Mouse (Mus musculus) splenic B cell, adult 2 months (primary cell): ENCODE results near the gene Cpn1.

ENCODE experiments used
- DNase-seq: peaks from one replicate; pipeline ENCODE4 v3.0.0-alpha.2; 2011; ENCODE audit warnings: low read depth, low spot score
- H3K27me3 ChIP-seq: 2 replicates; pipeline ENCODE4 v1.6.1; 2012; ENCODE audit warnings: mild to moderate bottlenecking, low read length, moderate library complexity, mixed read lengths; ENCODE audit not compliant: control insufficient read depth, poor library complexity, insufficient read depth, severe bottlenecking
- H3K36me3 ChIP-seq: 2 replicates; pipeline ENCODE4 v1.6.1; 2012; ENCODE audit warnings: mild to moderate bottlenecking, low read length, moderate library complexity, mixed read lengths; ENCODE audit not compliant: control insufficient read depth, poor library complexity, insufficient read depth, severe bottlenecking

Gene Cpn1

DNA sequence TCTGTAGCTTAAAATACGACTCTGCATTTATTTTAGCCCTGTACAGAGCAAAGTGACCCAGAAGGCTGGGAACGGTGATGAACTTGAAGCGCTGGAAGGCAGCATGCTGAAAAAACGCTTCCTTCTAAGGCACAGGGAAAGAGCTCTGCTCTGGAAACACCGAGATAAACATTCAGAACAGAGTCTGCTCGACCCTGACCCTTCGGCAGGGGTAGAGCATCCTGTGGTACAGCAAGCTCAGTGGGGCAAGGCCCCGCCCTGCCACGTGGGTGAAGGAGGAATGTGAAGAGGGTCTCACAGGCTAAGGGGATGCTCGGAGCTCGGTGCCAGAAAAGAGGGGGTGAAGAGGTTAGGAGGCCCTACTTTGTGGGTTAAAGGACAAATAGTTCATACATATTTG is 48.0 kb downstream of the Cpn1 start:
- DNase-seq = no peak
- H3K27me3 ChIP-seq = no peaks in the 10 kb centered on the region
- H3K36me3 ChIP-seq = no peaks in the 10 kb centered on the region

GRCm38 (mm10) chr19:43930926-43931325 is 55.4 kb downstream of the Cpn1 start:
- Histone ChIP-seq H3K36me3 (no peaks in the 10 kb centered on the region), H3K27me3 (no peaks in the 10 kb centered on the region)
- DNase-seq = no peak

- Histone ChIP-seq H3K27me3 (no peaks in the 10 kb centered on the region), H3K36me3 (no peaks in the 10 kb centered on the region)
- no peak for DNase-seq
These were observed 56.0 kb downstream of the Cpn1 start for GRCm38 (mm10) chr19:43930366-43930765.

DNA sequence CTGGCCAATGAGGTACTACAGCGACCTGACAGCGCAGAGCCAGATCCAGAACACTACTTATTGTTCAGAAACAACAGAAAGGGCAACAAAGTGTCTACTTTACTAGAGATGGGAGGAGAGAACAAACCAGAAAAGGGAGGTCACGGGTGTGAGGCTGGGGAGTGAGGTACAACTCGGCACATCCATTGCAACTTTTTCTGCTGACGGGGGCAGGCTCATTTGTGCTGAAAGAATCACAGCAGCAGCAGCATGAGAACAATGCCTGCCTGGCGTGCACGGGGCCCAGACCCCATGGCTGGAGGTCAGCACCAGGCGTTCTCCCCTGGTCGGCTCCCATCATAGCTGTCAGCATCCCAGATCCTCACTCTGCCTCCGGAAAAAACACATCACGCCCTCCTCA is 56.5 kb downstream of the Cpn1 start:
- DNase-seq = no peak
- Histone ChIP-seq H3K36me3 (no peaks in the 10 kb centered on the region), H3K27me3 (no peaks in the 10 kb centered on the region)

DNA sequence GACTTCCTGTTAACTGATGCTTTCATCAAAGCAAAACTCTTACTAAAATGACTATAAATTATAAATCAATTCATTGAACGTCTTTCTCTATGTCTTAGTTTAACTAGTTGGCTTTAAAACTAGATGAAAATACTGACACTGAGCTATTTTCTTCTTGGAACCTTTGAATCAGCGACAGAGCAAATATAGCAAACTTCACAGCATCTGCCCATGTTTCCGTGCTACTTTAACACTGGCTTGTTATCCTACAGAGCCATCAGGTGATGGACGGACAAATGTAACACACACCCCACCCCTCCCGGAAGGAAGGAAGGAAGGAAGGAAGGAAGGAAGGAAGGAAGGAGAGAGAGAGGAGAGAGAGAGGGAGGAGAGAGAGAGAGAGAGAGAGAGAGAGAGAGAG is 58.4 kb downstream of the Cpn1 start:
- Histone ChIP-seq H3K27me3 (no peaks in the 10 kb centered on the region), H3K36me3 (no peaks in the 10 kb centered on the region)
- no peak for DNase-seq

- no peaks in the 10 kb centered on the region for H3K27me3 ChIP-seq
- DNase-seq = no peak
- no peaks in the 10 kb centered on the region for H3K36me3 ChIP-seq
These were observed 59.3 kb downstream of the Cpn1 start for GRCm38 (mm10) chr19:43927057-43927456.

DNA sequence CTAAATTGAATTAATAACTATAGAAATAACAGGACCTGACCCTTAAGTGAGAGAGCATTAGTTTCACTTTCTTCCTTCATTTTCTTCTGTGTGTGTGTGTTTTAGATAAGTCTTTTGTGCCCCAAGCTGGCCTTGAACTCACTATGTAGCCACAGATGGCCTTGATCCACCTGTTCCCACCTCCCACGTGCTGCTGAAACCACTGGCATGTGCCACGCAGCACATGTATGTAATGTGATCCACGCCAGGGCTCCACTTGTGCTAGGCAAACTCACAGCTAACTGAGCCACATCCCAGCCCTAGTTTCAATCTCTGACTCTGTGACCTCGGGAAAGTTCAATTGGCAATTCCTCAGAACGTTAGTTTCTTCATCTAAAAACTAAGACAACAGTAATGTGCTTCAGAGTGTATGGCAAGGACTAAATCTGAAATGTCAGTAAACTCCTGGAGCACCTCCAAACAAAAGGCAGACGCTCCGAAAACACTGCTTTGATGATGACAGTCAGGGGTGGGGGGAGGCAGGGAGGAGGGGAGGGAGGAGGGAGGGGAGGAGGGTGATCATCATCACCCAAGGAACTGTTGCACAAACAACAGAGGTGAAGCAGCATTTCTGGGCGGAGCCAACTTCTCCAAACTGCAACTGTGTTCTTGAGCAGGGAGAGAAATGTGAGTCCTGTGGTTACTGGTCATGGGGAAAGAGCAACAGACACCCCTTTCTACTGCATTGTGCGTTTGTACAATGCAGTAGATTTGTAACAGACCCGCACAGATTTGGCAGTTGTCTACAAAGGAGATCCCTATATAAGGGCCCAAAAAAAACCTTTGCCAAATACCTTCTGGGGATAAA is 60.0 kb downstream of the Cpn1 start:
- Histone ChIP-seq H3K36me3 (no peaks in the 10 kb centered on the region), H3K27me3 (no peaks in the 10 kb centered on the region)
- no peak for DNase-seq

DNA sequence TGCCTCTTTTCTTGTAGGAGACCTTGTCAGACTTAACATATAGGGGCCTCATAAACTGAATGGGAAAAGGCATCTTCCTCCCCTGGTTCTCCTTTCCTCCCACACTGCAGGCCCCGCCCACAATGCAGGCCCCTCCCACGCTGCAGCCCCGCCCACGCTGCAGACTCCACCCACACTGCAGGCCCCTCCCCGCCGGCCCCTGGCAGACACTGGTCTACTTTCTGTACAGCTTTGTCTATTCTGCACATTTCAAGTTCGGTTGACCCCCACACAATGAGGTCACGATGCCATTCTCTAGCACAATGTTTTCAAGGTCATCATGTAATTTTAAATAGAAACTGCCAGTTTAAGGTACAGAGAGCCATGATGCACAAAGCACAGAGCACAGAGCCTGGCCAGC is 62.0 kb downstream of the Cpn1 start:
- Histone ChIP-seq H3K36me3 (no peaks in the 10 kb centered on the region), H3K27me3 (no peaks in the 10 kb centered on the region)
- DNase-seq = no peak

DNA sequence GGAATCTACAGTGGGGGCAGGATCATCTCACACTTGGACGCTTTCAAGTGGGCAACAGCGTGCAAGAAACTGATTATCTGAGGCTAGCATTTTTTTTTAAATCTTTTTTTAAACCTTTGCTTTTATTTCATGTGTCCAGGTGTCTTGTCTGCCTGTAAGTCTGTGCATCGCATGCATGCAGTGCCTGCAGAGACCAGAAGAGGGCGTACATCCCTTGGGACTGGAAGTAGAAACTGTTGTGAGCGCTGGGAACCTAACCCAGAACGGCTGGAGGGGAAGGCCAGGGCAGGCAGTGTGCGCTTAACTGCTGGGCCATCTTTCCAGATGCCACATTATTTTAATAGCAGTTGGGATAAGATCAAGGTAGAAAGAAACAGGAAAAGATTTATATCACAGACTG is 63.4 kb downstream of the Cpn1 start:
- peak; percentile 16 for DNase-seq

GRCm38 (mm10) chr19:43921410-43921809 is 64.9 kb downstream of the Cpn1 start:
- Histone ChIP-seq H3K27me3 (no peaks in the 10 kb centered on the region), H3K36me3 (no peaks in the 10 kb centered on the region)
- no peak for DNase-seq

More for the DNA sequence above, 63.4 kb downstream of the Cpn1 start:
- Histone ChIP-seq H3K27me3 (no peaks in the 10 kb centered on the region), H3K36me3 (no peaks in the 10 kb centered on the region)

- no peaks in the 10 kb centered on the region for H3K36me3 ChIP-seq
- DNase-seq = no peak
- H3K27me3 ChIP-seq = no peaks in the 10 kb centered on the region
These were observed 65.7 kb downstream of the Cpn1 start for GRCm38 (mm10) chr19:43920453-43921300.

DNA sequence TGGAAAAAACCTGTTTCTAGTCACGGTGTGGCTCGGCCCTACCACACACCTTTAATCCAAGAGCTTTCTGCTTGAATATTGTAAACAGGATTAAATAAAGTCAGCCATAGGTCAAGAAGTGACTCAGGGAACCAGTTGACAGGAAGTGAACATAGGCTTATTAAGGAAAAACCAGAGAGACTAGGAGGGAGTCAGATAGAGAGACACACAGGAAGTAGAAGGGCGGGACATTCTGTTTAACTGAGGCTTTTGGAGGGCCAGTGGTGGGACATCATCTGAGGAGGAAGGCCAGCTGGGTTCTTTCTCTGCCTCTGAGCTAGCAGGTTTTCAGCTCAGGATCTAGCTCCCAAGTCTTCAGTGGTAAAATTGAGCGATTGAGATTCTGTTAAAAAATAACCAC is 66.5 kb downstream of the Cpn1 start:
- Histone ChIP-seq H3K36me3 (no peaks in the 10 kb centered on the region), H3K27me3 (no peaks in the 10 kb centered on the region)
- no peak for DNase-seq

DNA sequence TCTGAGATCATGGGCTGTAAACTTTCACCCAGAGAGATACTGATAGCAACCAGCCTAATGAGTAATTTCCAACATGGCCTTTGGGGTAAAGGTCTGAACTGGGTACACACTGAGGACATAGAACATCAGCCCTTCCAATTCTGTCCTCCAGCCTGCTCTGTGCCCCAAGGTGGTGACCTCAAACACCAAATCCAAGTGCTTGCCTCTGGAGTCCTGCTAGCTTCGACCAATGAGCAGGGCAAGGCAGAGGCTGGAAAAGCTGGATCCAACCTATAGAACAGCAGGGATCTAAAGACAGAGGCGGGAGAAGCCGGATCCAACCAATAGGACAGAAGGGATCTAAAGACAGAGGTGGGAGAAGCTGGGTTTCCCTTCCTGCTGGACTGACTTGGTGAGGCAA is 67.5 kb downstream of the Cpn1 start:
- no peaks in the 10 kb centered on the region for H3K36me3 ChIP-seq
- DNase-seq = no peak
- H3K27me3 ChIP-seq = no peaks in the 10 kb centered on the region

GRCm38 (mm10) chr19:43917763-43918162 is 68.6 kb downstream of the Cpn1 start:
- no peaks in the 10 kb centered on the region for H3K27me3 ChIP-seq
- no peak for DNase-seq
- H3K36me3 ChIP-seq = no peaks in the 10 kb centered on the region

- no peaks in the 10 kb centered on the region for H3K36me3 ChIP-seq
- no peaks in the 10 kb centered on the region for H3K27me3 ChIP-seq
- no peak for DNase-seq
These were observed 69.0 kb downstream of the Cpn1 start for GRCm38 (mm10) chr19:43917406-43917691.
